In genomic region chr5:30950451-30950850, GRCm38 (mm10) we compare ENCODE assay signal across 9 mouse cellular contexts. TPM values are rescaled to one million over a fixed set of nuclear protein-coding genes. Genes with fewer than 3 reads are reported as not detected.
DNase-seq lines count a peak whose midpoint lies in the region; ATAC-seq and TF ChIP-seq lines count a peak whose summit lies in the region.
"Had no signal": no experiment of that assay in that cellular context is flagged by ENCODE, and none has a peak within 500 bp of the region (broad histone marks: within the 10 kb centered on the region; RNA-seq: fewer than 3 reads in every experiment).

No protein-coding gene starts in this region.

- H3K9ac ChIP-seq in hindbrain, embryonic 11.5 days (ENCODE audit: low read depth, low read length), result no peak overlapping the region
- peak overlapping the region; percentile 65 for H3K9ac ChIP-seq in midbrain, embryonic 15.5 days

- peaks cover 8% of the 10 kb centered on the region for H3K36me3 ChIP-seq in hindbrain, embryonic 11.5 days (ENCODE audit: control insufficient read depth, insufficient read depth, low read length)
- H3K36me3 ChIP-seq in midbrain, embryonic 15.5 days (replicated peaks), result peaks cover 26% of the 10 kb centered on the region

- peak overlapping the region; percentile 94 for H3K27ac ChIP-seq in layer of hippocampus, adult 2 months
- H3K27ac ChIP-seq in hindbrain, embryonic 11.5 days (ENCODE audit: low read depth, low read length), result no peak overlapping the region
- H3K27ac ChIP-seq in midbrain, embryonic 15.5 days, result peak overlapping the region; percentile 79; the same call in 1 of the 2 replicates

- ATAC-seq in hindbrain, embryonic 11.5 days (ENCODE audit: low FRiP score), result peak; percentile 4; the same call in 1 of the 2 replicates
- ATAC-seq in midbrain, embryonic 15.5 days (replicated peaks), result peak; percentile 13; the same call in 1 of the 2 replicates
- ATAC-seq in frontal cortex, adult (ENCODE audit: low TSS enrichment), result no peak

- no peak for TF ChIP-seq CTCF in layer of hippocampus, adult 2 months (conservative IDR thresholded peaks at IDR 0.05)

- no peaks in the 10 kb centered on the region; the same call in 1 of the 2 replicates for H3K4me1 ChIP-seq in hindbrain, embryonic 11.5 days (replicated peaks; ENCODE audit: control insufficient read depth, insufficient read depth, low read length)
- peaks cover 24% of the 10 kb centered on the region for H3K4me1 ChIP-seq in midbrain, embryonic 15.5 days

- peak overlapping the region; percentile 74 for H3K4me2 ChIP-seq in hindbrain, embryonic 11.5 days (replicated peaks; ENCODE audit: low read depth, low read length)
- H3K4me2 ChIP-seq in midbrain, embryonic 15.5 days, result peak overlapping the region; percentile 83

- peak overlapping the region; percentile 68 for H3K4me3 ChIP-seq in layer of hippocampus, adult 2 months
- peak overlapping the region; percentile 46 for H3K4me3 ChIP-seq in hindbrain, embryonic 11.5 days (ENCODE audit: low read depth, low read length)
- peak overlapping the region; percentile 54 for H3K4me3 ChIP-seq in midbrain, embryonic 15.5 days

- H3K9me3 ChIP-seq in hindbrain, embryonic 11.5 days (ENCODE audit: control insufficient read depth, low read length), result no peaks in the 10 kb centered on the region
- no peaks in the 10 kb centered on the region for H3K9me3 ChIP-seq in midbrain, embryonic 15.5 days

- H3K27me3 ChIP-seq in hindbrain, embryonic 11.5 days (ENCODE audit: control insufficient read depth, insufficient read depth, low read length), result 0 out of 2 replicates have a peak, but pooled peaks cover 4% of the 10 kb centered on the region
- no peaks in the 10 kb centered on the region for H3K27me3 ChIP-seq in midbrain, embryonic 15.5 days (replicated peaks)

- 68% methylated on average over 4 of the region's 4 CpGs for WGBS in hindbrain, embryonic 11.5 days
- 55% methylated on average over 4 of the region's 4 CpGs for WGBS in midbrain, embryonic 15.5 days

- DNase-seq in layer of hippocampus, adult 2 months (ENCODE audit: low spot score in 2 of 2), result no peak
- no peak for DNase-seq in layer of hippocampus, adult 9-10 months (ENCODE audit: low spot score)
- DNase-seq in cerebellum, adult 9-11 months, result peak; percentile 58
- no peak for DNase-seq in hindbrain, embryonic 11.5 days (ENCODE audit: low spot score)
- DNase-seq in kidney, adult 18-20 months, result no peak
- DNase-seq in thymus, adult 18-20 months, result no peak

RNA-seq across cellular contexts. Expression of gene Cgref1, which starts 5.1 kb away (rescaled TPM):
- 10 to 100 TPM; 15.5 to 16.7 TPM for total RNA-seq in layer of hippocampus, adult 2 months (2021)
- polyA plus RNA-seq in hindbrain, embryonic 11.5 days (2014; fragmentation: Nextera tagmentation; extraction: Ambion mirVana), result 6.9 and 7.6 TPM in 2 replicates
- 62.7 and 66.5 TPM in 2 replicates for polyA plus RNA-seq in midbrain, embryonic 15.5 days (2015; fragmentation: Nextera tagmentation; extraction: Ambion mirVana)

RNA-seq across cellular contexts. Expression of gene Preb, which starts 9.7 kb away (rescaled TPM):
- total RNA-seq in layer of hippocampus, adult 2 months (2021), result 100 to 1,000 TPM; 132 to 145 TPM
- 96.7 and 99.1 TPM in 2 replicates for polyA plus RNA-seq in hindbrain, embryonic 11.5 days (2014; fragmentation: Nextera tagmentation; extraction: Ambion mirVana)
- 110 and 113 TPM in 2 replicates for polyA plus RNA-seq in midbrain, embryonic 15.5 days (2015; fragmentation: Nextera tagmentation; extraction: Ambion mirVana)

RNA-seq across cellular contexts. Expression of gene Tcf23, which starts 18.0 kb away (rescaled TPM):
- under 1 TPM; 0.10 to 0.20 TPM for total RNA-seq in layer of hippocampus, adult 2 months (2021)
- not detected in 2 replicates for polyA plus RNA-seq in hindbrain, embryonic 11.5 days (2014; fragmentation: Nextera tagmentation; extraction: Ambion mirVana)
- polyA plus RNA-seq in midbrain, embryonic 15.5 days (2015; fragmentation: Nextera tagmentation; extraction: Ambion mirVana), result 0.08 TPM in 1 of 2 replicates, not detected in the other
- polyA plus RNA-seq: brain, embryonic 14.5 days had no signal

RNA-seq across cellular contexts. Expression of gene Khk, which starts 29.2 kb away (rescaled TPM):
- total RNA-seq in layer of hippocampus, adult 2 months (2021), result 10 to 100 TPM; 17.0 to 17.7 TPM
- 4.2 and 7.8 TPM in 2 replicates for polyA plus RNA-seq in hindbrain, embryonic 11.5 days (2014; fragmentation: Nextera tagmentation; extraction: Ambion mirVana)
- 8.0 and 10.4 TPM in 2 replicates for polyA plus RNA-seq in midbrain, embryonic 15.5 days (2015; fragmentation: Nextera tagmentation; extraction: Ambion mirVana)

RNA-seq across cellular contexts. Expression of gene Emilin1, which starts 37.2 kb away (rescaled TPM):
- 1 to 10 TPM; 2.0 TPM for total RNA-seq in layer of hippocampus, adult 2 months (2021)
- polyA plus RNA-seq in hindbrain, embryonic 11.5 days (2014; fragmentation: Nextera tagmentation; extraction: Ambion mirVana), result 46.0 and 48.5 TPM in 2 replicates
- 17.8 and 20.3 TPM in 2 replicates for polyA plus RNA-seq in midbrain, embryonic 15.5 days (2015; fragmentation: Nextera tagmentation; extraction: Ambion mirVana)
